Mouse (Mus musculus): ENCODE data around the gene Elp6.
"Not testable (repeated sequence)": the region's sequence is repeated elsewhere in the genome, so short reads cannot be mapped to it uniquely, and the experiment has no call there.

Gene Elp6

DNA sequence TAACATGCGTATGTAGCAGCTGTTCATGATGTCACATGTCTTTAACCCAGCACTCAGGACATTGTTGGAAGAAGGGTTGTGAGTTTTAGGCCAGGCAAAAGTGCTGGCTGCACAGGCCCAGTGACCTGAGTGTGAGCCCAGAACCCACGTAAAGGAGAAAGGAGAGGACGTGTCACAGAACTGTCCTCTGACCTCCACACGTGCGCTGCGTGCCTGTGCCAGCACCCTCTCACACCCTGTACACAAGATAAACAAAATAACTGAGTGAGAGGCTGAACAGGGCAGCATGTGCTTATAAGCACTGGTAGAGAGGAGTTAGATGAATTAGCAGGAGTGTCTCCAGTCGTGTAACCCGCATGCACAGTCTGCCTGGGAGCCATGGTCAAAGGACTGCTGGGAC, 11.5 kb downstream of the Elp6 start:
- no peak for DNase-seq (ENCODE audit: low read depth, low spot score)

DNA sequence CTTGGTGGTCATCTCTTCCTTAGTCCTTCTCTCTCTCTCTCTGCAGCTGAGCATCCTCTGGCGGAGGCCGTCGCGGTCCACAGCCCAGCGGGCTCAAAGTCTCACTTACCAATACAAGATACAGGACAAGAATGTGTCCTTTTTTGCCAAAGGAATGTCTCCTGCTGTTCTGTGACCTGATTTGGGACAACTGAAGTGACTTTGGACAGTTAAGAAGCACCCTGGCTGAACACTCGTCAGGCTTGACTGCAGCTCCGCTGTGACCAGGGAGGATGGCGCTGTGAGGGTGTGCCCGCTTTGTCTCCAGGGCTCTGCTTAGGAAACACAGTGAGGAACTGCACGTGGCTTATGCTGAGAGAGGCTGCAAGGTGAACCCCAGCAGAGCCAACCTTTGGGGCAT, 15.8 kb downstream of the Elp6 start:
- DNase-seq (ENCODE audit: low read depth, low spot score), result no peak

DNA sequence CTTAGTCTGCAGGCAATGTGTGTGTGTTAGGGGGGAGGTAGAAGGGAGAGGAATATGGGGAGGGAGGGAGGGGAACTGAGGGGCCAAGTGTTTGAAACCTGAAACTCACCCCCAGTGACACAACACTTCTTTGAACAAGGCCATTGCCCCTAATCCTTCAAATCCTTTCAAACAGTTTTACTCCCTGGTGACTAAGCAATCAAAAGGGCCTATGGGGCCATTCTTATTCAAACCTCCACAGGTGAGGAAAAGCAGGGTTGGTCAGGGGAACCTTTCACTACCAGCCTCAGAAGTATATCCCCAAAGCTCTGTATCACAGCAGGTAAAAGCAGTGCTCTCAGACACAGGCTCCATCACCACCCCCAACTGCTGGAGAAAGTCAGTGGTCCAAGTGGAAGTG, 18.0 kb downstream of the Elp6 start:
- DNase-seq (ENCODE audit: low read depth, low spot score), result no peak

DNA sequence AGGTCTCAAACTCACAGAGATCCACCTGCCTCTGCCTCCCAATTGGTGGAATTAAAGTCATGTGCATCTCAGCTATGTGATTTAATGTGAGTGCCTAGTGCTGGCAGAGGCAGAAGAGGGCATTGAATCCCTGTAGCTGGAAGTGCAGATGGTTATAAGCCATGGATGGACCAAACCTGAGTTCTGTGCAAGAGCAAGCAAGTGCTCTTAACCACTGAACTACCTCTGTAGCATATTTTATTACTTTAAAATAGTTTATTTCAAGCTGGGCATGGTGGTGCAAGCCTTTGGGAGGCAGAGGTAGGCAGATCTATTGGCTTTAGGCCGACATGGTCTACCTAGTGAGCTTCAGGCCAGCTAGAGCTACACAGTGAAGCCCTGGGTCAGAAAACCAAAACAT, 19.2 kb downstream of the Elp6 start:
- DNase-seq (ENCODE audit: low read depth, low spot score), result no peak

DNA sequence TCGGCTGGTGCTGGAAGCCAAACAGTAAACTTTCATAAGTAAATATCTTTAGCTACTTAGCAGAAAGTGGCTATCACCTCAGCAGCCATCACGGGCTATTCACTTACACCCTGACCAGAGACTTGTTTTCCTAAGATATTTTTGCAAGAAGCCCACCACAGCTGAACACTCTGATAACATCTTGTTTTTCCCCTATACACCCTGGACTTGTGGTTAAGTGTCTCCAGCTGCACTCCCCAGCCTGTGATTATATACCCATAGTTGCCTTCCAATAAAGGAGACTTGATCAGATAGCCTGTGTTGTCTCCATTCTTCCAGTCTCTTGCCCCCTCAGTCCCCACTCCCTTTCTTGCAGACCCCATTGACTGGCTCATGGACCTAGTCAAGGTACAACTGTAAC, 23.2 kb downstream of the Elp6 start:
- DNase-seq (ENCODE audit: low read depth, low spot score), result no peak

DNA sequence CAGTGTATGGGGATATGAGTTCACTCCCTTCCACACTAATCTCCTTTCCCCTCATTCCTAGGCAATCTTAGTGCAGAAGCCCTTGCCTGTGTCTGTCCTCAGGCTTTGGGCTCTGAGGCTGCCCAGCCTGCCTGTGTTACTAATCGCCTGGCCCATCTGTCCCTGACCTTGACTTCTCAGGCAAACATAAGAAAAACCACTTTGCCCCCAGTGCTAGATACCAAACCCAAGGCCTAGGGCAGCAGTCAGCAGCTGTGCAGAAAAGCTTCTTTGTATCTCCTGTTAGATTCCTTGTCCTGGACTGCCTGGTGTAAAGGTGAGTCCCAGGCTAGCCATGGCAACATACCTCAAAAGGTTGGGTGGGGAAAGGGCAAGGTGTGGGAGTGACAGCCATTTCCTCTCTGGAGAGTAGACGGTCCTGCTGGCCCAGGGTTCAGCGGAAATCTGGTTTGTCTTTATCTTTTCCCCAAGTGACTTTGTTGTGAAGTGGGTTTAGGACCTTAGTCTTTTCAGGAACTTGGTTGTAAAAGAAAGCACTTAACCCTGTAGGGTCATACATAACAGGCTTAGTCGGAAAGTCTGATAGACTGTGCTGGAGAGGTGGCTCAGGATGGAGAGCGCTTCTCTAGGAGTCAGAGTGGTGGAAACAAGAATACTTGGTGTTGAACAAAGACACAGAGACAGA, 24.1 kb downstream of the Elp6 start:
- DNase-seq (ENCODE audit: low read depth, low spot score), result no peak

DNA sequence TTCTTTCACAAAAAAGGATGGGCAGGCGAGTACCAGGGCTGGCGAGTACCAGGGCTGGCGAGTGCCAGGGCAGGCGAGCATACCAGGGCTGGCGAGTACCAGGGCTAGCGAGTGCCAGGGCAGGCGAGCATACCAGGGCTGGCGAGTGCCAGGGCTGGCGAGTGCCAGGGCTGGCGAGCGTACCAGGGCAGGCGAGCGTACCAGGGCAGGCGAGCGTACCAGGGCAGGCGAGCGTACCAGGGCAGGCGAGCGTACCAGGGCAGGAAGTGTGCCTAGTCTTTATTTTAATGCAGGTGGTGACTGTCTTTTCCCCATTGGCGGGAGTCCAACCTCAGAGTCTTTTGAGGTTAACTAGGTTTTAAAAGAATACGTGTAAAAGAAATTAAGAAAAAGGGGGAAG, 24.7 kb downstream of the Elp6 start:
- no peak for DNase-seq (ENCODE audit: low read depth, low spot score)

DNA sequence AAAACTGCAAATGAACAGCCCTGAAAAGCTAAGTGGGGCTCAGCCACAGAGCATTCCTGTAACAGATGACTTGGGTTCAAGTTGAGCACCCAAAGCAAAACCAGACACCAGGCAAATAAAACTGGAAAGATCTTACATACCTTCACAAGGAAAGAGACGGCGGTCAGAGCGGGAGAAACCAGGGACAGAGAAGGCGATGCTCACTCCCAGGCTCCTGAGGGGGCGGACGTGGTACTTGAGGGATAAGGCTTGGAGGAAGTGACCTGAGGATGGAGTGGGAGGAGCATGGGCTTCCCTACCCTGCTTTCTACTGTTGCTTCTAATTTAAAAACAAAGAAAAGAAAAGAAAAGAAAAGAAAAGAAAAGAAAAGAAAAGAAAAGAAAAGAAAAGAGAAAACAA, 25.4 kb downstream of the Elp6 start:
- no peak for DNase-seq (ENCODE audit: low read depth, low spot score)

DNA sequence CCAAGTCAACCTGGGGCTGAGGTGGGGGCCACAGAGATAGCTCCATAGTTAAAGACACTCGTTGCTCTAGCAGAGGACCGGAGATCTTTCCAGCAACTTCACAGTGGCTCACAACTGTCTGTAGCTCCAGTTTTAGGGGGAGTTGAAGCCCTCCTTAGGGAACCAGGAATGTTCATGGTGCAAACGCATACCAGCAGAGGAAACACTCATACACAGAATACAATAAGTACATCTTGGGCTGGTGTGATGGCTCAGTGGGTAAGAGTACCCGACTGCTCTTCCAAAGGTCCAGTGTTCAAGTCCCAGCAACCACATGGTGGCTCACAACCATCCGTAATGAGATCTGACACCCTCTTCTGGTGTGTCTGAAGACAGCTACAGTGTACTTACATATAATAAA, 25.9 kb downstream of the Elp6 start:
- not testable (repeated sequence) for DNase-seq (ENCODE audit: low read depth, low spot score)

DNA sequence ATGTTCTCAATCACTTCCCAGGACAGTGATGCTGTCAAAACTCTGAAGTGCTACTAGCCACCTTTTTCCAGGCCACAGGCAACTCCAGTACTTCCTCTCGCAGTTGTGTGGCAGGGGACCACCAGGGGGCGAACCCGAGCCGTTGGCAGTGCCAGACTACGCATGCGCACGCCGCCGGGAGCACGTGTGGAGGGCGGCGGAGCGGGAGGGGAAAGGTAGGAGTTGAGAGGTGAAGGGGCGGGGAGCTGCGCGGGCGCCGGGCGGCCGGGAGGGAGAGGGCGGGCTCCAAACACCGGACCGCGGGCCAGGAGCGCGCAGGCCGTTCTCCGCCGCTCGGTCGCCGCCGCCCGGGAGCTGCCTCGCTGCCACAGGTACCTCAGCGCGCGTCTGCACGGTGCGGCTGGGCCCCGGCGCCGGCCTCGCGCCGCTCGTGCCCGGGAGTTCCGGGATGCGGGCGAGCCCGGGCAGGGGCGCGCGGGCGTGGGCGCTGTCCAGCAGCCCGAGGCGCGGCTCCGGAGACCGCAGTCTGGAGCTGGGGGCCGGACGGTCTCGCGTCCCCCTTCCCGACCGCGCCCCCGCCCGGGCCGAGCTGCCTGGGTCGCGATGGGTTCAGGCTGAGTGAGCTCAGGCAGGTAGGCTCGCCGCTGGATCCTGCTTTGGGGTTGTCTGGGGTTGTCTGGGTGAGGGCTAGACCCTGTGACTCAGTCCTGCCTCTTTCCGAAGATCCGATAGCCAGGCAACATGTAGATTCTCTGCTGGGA, 28.3 kb downstream of the Elp6 start, which contains the start of gene Scap:
Gene Scap (plus strand): TSS at position 154 of the 761 bp plus-strand sequence.
- DNase-seq (ENCODE audit: low read depth, low spot score), result peak; percentile 84

DNA sequence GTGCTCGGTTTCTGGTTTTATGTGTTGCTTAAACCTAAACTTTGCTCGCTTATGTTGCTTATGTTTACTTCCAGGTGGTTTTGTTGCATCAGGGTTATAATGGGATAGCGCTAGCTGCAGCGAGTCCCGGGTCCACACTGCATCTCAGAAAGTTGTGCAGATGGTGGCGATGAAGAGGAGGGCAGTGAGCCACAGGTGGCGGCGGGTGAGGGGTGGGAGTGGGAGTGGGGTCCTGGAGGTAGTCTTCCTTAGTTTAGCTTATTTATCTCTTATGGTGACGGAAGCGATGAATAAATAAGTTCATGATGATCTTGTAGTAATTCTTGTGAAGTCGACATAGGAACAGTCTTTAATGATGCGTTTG, 28.9 kb downstream of the Elp6 start:
- no peak for DNase-seq (ENCODE audit: low read depth, low spot score)

DNA sequence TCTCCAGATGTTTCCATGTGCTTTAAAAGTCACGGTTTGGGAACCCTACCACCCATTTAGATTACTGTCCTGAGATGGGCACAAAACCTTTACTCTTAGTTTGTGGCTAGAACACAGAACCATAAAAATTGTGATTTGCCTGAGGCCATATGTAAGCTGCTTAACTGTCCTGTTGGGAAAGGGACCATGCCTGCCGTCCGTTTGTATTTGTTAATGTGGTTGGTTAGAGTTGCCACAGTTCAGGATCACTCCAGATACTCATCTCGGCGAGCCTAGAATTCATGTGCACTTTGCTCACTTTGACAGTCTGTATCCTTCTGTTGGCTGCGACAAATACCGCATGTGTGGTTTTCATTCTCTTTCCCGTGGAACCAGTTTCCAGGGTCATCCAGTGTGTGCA, 29.9 kb downstream of the Elp6 start:
- DNase-seq (ENCODE audit: low read depth, low spot score), result no peak

DNA sequence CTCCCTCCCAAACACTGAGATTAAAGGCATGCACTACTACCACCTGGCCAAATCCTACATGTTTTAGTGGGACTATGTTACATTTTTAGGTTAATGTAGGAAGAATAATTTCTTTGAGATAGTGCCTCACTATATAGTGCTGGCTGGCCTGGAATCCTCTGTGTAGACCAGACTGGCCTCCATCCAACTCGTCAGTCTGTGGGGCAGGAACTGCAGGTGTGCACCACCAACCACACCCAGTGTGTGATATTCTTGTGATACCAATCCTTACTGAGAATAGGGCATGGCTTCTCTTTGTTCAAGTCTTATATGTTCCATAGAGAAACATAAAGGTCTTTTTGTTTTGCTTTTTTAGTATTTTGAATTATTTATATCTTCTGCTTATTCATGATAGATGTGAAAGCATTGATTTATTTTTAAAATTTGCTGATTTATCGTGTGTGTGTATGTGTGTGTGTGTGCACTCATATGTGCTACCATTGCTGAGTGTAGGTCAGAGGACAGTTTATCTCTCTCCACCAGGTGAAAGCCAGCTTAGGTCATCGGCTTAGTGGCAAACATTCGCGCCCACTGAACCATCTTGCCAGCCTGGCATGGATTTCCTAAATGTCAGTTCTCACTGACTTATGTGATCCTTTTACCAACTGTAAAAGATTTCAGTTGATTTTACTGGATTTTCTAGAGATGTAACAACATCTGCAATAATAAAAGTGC, 35.2 kb downstream of the Elp6 start:
- DNase-seq (ENCODE audit: low read depth, low spot score), result no peak

DNA sequence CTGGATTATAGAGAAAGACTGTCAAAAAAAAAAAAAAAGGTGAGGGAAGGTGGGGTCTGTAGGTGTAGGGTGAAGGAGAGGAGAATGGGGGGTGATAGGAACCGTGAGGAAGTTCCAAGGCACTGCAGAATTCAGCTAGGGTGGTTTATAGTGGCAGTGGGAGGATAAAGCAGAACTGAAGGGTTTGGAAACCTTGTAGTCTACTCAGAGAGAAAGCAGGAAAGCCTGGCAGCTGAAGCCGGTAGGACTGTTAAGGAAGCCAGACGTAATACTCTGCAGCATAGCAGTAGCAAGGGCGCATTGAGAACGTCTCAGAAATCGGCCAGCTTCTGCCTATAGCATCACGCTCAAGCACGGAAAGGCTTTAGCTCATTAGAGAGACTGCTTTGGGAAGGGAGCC, 37.0 kb downstream of the Elp6 start:
- no peak for DNase-seq (ENCODE audit: low read depth, low spot score)

DNA sequence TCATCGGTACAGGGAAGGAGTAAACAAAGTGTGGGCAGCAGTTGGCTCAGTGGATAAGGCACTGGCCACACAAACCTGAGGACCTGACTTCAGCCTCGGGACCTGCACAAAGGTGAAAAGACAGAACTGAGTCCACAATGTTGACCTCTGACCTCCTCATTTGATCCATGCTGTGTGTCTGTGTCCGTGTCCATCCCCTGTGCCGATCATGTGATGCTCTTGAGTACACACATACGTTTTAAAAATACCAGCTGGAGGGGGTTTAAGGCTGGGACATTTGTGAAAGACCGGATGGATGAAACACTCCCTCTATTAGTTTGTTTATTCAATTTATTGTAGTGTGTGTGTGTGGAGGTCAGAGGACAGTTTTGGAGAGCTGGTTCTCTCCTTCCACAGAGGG, 38.8 kb downstream of the Elp6 start:
- DNase-seq (ENCODE audit: low read depth, low spot score), result no peak

DNA sequence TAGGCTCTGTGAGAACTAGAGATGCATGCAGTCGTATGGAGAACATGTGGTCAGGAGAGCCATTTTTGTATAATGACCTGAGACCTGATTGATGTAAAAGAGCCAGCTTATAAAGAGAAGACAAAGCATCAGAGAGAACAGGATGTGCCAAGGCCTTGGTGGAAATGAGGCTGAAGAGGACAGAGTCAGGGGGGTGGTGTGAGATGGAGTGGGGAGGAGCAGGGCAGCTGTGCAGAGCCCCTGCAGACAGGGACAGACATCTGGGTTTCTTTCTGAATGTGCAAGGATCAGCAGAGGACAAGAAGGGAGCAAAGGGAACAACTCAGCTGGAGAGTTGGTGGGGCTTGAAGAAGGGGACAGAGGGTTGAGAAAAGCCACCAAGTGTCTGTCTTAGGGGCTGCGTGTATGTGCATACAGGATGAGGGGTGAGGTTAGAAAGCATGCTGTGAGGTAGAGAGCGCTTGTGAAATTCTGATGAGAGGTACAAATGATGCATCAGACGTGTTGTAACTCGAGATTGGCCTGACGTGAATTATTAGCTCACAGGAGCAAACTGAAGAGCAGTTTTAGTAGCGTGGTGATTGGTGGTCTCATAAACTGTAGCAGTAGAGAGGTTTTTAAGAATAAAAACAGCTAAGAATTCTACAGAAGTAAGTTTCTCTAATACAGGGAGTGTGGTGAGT, 40.2 kb downstream of the Elp6 start:
- no peak for DNase-seq (ENCODE audit: low read depth, low spot score)

DNA sequence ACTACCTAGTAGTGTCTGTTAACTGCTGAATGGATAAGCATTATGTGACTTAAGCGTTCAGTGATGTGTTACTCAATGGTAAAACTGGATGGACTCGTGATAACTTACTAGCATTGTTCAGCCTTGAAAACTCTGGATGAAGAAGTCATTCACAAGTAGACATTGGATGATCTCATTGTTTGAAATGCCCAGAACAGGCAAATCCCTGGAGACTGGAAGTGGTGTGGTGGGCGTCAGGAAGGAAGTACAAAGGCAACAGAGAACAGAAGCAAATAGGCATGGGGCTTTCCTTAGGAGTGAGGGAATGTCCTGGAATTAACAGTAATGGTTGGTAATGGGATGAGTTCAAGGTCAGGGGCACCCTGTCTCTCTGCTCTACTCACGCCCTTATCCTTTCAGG, 43.9 kb downstream of the Elp6 start:
- DNase-seq (ENCODE audit: low read depth, low spot score), result no peak

DNA sequence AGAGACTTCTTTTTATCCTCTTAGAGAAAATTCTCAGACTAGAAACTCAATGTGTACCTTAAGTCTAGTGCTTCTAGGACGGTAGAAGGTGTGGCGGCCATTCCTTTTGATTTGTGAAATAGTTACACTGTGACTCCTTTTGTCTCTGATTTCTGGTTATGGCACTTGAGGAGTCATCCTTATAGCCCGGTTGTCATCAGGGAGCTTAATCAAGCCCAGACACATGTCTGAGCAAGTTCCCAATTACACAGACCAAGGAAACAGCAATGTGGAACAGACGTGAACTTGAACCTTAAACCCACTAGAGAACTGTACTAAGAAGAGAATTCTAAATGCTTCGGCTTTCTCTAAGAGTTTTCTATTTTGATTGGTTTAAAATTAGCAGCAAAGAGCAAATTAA, 45.2 kb downstream of the Elp6 start:
- no peak for DNase-seq (ENCODE audit: low read depth, low spot score)

DNA sequence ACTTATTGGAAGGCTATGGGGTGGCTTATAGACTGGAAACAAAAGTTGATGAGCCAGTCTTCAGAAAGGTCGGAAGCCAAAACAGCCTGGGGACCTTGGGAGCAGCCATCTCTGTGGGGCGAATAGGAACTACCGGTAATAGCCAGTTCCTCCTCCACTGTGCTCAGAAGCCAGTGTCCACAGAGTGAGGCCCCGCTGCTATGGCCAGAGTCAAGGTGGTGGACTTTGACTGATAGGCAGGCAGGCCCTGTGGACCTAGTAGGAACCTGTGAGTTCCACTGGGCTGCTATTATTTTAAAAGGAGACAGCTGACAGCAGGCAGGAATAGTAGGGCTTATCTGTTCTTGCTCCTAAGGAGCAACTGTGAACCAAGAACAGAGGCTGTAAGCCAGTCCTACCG, 45.6 kb downstream of the Elp6 start:
- DNase-seq (ENCODE audit: low read depth, low spot score), result no peak

DNA sequence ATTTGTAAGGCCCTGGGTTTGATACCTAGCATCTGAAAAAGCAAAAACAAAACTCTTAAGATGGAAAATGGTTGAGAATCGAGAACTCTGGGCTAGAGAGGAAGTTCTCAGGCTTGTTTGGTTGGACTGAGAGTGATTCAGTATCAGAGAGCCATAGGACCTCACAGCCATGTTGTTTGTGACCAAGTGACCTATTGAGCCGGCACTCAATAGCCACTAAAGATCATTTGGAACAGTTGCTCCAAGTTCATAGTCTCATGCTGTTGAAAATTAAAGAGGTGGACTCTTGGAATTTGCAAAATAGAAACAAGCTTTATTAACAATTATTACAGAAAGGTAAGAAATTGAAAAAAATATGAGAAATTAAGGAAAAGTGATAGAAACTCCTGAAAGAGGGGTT, 46.4 kb downstream of the Elp6 start:
- DNase-seq (ENCODE audit: low read depth, low spot score), result no peak

DNA sequence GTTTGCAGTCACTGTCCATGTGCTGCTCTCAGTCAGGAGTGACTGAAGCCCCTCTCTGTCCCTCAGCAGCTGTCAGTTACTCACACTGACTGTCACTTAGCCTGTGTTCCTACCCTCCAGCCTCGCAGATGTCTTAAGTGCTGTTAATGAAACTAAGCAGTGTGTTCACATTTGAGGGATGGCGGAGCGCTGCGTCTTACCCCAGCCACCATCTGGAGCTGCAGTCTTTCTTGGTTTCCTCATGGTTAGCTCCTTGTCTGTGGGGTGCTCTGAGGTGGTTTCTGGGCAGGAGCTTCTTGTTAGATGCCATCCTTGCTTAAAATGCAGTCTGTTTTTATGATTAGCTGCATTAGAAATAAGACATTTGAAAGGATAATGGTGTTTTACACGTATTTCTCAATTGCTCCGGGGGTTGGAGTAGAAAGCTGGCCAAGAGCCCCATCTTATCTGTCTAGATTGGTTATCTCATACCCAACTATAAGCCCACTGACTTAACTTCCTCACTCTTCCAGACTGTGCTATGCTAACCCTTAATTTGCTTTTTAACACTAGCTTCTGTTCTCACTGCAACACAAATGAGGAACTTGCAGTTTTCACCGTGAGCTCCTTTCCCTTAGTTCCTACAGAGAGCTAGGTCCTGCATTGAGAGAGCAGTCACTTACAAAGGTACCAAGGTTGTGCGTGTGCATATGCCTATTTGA, 47.1 kb downstream of the Elp6 start:
- no peak for DNase-seq (ENCODE audit: low read depth, low spot score)

DNA sequence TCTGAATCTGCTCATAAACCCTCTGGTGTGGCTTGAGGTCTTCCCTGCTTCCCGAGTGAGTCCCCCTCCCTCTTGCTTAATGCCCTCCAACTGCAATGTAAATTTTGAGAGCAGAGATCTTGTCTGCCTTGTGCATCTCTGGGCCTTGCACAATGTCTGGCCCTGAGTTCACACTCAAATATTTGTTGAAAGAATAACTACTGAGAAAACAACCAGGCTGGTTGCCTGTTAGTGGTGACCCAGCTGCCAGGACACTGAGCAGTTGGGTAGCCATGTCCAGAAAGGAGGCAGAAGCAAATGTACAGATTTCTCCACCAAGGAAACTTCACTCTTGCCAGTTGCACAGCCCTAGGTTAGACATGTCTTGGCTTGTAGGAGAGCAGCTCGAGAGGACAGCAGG, 53.4 kb downstream of the Elp6 start:
- no peak for DNase-seq (ENCODE audit: low read depth, low spot score)

Data from c-Kit-negative CD71-positive TER-119-positive erythroid progenitor cells, embryonic 14.5 days (primary cell).